Mouse (Mus musculus): ENCODE results near the gene Gcsh.

Gcsh gene

DNA sequence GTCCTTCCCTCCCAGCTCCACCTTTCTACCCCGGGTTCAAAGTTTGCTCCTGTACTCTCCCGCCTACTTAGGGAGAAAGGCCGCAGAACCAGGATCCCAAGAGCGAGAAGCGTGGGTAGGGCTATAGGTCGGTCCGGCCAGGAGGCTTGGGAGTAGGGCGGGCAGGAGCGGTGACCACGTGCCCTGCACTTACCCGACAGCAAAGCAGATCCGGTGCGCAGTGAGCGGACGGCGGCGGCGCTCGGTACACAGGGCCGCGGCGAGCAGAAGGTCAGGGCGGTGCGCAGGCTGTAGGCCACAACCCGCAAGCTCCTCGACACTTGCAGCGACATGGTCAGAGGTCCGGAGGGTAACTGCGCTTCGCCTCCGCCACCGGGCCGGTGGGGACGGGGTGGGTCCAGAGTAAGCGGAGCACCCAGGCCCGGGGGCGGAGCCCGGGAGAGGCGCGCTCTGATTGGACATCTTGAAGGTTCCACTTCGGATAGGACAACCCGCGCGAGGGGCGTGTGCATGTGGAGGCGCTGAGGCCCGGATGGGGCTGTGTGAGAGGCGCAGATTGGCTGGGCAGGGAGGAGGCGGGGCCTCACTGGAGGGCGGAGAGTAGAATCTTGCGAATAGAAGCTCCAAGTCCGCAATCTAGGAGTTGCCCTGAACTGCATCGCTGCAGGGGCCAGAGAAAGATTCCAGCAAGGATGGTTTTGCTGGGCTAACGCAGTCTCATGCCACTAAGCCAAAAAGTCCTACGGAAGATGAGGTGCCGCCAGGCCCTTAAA lies at the start of gene Gcsh:
TSS of gene Gcsh (minus strand) at position 443 of the 773 bp plus-strand sequence.
- DNase-seq (ENCODE audit: low spot score in 2 of 2) = peak; percentile 97 to 98

DNA sequence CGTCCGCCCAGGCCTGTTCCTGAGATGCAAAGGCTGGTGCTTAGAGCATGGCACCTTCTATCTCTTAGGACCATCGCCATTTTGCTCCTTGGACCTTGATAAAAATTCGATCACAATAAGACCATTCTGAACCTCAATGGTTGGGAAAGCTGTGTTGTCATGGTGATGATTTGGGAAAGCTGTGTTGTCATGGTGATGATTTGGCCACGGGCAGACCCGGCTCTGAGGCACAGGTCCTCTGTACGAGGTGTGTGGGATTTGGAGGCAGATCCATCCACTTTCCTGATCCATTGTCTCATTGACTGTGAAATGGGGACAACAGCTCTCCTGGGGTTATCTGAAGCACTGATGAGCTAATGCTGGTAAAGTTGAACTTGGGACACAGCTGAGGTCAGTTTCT lies 46.5 kb upstream of the Gcsh start:
- peak in 1 of 2 experiments; percentile 4 for DNase-seq (ENCODE audit: low spot score in 2 of 2)

DNA sequence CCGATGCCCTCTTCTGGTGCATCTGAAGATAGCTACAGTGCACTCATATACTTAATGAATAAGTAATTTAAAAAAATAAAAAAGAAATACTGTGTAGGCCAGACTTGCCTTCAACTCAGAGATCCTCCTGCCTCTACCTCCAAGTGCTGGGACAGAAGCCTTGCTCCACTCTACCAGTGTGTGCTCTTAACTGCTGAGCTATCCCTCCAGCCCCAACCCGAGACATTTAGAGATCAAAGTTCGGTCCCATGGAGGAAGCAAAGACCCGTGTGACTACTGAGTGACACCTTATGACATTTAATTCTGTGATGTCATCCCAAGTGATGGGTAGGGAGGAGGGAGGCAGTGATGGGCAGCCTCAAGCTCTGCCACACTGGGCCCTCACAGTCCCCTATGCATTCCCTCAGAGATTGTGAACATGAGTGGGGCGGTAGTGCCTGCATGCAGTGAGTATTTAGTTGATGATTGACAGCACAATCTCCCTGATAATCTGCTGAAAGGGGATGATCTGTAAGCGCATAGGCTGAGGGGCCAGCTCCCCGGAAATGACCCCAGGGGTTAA lies 44.1 kb upstream of the Gcsh start:
- DNase-seq (ENCODE audit: low spot score in 2 of 2) = no peak

DNA sequence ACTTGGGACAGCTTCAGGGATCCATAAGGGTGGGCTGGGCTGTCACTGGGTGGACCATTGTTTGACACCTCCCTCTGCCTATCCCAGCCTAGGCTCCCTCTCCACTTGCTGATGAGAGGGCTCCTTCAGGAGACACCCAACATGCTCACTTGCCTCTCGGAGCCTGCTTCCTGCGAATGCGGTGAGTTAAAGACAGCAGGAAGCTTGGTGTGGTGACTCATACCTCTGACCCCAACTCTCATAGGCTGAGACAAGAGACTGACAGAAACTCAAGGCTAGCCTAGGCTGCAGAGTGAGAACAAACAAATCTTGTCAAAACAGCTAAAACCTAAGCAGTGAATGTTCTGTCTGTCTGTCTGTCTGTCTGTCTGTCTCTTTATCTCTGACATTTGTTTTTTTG lies 40.1 kb upstream of the Gcsh start:
- no peak for DNase-seq (ENCODE audit: low spot score in 2 of 2)

DNA sequence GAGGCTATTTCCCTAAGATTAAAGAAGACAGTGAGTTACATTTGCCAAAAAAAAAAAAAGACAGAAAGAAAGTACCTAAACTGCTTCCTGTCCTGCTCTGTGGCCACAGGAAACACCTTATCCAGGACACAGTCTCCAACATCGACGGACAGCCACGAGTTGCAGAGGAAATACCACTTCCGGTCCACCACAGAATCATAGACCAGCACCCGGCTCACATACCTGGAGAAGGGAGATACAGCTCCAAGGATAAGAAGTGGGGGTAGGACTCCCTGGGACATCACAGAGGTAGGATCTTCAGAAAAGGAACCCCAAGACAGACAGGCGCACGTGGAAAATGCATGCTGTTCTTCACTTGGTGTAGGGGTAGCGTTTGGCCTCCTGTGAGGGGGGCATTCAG lies 39.3 kb upstream of the Gcsh start:
- no peak for DNase-seq (ENCODE audit: low spot score in 2 of 2)

DNA sequence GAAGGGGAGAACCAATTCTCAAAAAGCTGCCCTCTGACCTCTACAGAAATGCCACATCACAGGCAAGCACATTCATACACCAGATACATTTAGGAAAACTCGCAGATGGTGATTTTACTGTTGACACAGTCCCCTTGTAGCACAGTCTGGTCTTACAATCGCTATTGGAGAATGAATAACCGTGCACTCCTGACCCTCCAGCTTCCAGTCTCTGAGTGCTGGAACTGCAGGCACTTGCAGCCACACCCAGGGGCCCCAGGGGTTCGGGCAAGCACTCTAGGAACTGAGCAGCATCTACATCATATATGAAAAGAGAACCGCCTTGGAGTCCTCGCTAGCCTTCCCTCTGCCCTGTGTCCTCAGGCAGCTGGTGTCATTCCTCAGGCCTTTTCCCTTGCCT lies 38.1 kb upstream of the Gcsh start:
- no peak for DNase-seq (ENCODE audit: low spot score in 2 of 2)

DNA sequence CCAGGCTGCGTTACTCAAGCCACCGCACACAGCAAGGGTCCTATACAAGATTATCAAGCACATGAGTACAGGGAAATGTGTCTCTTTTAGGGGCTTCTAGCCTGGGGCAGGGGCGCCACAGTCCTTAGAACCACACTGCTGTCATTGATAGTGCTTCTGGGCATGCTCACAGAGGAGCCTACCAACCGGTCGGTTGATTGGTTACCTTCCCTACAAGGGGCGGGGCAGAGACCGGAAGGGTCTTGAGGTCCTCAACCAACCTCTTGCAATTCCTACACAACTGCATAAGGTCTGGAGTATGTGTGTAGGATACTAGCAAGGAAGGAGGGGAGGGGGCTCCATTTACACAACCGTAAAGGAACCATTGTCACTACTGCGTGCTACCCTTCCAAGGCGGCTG lies 35.3 kb upstream of the Gcsh start:
- DNase-seq (ENCODE audit: low spot score in 2 of 2) = no peak

DNA sequence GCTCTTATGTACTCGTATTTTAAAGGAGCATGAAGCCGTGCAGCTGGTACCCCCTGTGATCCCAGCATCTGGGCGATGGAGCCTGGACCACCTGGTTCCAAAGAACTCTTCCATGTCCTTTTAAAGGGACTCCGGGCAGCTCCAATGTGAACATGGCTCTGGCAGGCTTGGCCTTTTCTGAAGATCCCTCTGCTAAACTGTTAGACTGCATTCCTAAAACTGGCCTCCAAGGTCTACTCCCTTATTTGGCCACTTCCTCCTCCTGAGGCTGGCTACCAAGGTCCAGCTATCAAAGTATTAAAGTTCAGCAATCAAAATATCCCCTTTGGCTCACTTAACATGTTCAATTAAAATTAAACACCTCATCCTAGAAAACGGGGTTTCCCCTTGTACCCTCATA lies 34.3 kb upstream of the Gcsh start:
- no peak for DNase-seq (ENCODE audit: low spot score in 2 of 2)

DNA sequence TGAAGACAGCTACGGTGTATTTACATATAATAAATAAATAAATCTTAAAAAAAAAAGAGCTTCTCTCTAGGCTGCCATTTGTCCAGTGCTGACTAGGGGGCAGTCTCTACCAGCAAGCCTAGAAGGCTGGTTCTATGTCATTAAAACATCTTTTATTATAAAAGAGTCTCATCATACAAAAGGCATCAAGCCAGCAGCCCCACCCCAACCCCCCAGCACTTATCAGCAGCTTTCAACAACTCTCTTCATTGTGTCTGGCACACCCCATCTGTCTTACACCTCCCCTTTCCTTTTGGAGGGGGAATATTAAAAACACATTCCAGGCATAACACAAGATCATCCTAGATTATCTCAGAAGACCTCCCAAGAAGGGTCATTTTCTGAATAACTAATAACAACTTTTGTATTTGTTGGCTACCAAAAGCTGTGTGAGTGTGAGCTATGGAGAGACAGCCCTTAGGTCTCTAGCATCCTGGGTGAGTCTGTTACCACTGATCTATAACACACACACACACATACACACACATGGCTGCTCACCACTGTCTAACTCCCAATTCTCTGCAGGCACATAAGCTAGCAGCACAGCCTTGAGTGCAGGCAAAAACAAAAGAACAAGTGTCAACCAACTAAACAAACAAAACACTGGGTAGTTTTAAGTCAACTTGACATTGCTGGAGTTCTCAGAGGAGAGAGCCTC lies 29.1 kb upstream of the Gcsh start:
- DNase-seq (ENCODE audit: low spot score in 2 of 2) = no peak

DNA sequence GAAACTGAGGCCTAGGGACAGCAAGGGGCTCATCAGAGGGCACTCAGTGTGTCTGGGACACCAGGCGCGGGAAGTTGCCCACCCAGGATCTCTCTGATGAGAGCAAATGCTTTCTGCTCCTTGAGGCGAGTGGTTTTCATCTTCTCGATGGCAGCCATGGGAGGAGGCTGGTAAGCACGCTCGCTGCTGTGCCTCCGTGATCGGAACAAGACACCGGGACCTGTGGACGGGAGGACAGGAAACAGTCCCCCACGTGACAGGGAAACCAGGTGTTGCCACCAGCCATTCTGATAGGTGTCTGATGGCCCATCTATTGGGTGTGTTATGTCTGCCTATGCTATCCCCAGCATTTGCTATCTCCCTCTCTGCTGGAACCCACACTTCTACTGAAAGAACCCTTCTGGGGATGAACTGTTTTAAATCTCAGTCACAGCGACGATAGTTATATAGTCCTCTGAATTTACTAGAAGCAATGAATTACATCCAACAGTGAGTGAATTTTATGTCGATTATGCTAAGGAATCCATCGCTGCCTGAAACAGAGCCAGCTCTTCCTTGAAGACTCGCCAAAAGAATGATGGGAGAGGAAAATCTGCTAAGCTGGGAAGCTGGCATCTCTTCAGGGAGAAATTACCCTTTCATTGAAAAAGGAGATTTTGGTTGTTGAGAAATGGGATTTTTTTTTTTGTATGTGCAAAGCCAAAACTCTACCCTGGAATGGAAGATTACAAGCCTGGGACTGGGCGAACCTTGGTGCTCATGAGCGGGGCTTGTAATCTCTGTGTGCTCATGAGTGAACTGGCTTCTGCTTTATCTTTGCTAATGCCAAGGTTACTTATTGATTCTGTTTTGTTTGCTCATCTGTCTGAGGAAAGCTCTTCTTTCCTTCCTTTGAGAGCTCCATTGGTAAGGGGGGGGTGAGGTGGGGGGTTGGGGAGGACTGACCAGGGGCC lies 26.3 kb upstream of the Gcsh start:
- DNase-seq (ENCODE audit: low spot score in 2 of 2) = peak; percentile 43 to 70

DNA sequence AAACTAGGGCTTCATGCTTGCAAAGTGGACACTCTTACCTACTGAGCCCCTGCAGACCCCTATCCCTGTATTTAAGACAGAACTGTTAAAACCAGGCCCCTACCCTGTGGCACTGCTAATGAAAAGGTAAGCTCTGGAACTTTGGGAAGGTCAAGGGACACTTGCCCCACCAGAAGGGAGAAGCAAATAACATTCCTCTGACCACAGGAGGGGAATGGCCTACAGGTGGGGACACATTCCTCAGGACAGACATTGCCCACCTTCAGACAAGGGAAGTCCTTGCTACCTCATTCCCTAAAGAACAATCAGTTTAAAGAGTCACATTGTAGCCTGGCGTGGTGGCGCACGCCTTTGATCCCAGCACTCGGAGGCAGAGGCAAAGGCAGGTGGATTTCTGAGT lies 24.6 kb upstream of the Gcsh start:
- DNase-seq (ENCODE audit: low spot score in 2 of 2) = no peak

DNA sequence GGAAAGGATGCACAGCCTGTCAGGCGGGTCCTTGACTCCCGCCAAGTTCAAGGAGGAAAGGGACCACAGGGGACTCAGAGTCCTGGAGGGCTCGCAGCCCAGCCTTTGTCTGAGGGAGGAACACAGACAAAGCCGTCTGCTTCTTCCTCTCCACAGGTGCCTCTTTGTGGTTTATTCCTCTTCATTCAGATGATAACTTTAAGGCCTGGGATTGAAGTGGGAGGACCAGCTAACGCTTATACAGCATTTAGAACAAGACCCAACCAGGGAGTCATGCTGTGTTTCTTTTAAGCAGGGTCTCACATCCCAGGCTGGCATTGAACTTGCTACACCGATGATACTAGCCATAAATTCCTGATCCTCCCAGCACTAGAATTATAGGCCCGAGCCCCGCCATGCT lies 23.7 kb upstream of the Gcsh start:
- no peak for DNase-seq (ENCODE audit: low spot score in 2 of 2)

DNA sequence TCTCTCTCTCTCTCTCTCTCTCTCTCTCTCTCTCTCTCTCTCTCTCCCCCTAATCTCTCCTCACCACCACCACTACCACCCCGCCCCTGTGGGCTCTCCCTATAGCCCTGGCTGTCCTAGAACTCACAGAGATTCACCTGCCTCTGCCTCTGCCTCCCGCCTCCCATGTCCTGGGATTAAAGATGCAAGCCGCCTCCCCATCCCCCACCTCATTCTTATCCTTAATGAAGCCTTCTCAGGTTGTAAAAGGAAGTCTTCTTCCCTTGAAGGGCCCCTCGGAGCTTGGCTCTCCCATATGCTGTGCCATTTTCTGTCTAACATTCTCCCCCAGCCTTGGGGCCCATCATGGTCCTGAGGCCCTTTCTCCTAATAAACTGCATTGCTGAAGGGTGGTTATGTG lies 22.3 kb upstream of the Gcsh start:
- no peak for DNase-seq (ENCODE audit: low spot score in 2 of 2)

DNA sequence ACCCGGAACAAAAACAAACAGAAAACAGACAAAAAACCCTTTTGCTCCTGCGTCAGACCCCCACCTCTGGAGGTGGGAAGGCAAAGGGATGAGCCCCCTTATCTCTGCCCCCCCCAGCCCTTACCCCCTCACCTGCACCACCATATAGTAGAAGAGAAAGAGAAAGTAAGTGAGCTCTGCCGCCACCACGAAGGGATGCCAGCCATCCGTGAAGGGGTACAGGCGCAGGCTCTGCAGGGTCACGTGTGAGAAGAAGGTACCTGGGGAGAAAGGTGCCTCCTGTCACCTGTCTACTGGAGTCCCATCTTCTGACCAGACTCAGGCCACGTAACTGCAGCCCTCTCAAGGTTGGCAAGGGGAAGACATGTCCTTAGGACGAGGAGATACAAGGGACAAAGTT lies 18.0 kb upstream of the Gcsh start:
- no peak for DNase-seq (ENCODE audit: low spot score in 2 of 2)

DNA sequence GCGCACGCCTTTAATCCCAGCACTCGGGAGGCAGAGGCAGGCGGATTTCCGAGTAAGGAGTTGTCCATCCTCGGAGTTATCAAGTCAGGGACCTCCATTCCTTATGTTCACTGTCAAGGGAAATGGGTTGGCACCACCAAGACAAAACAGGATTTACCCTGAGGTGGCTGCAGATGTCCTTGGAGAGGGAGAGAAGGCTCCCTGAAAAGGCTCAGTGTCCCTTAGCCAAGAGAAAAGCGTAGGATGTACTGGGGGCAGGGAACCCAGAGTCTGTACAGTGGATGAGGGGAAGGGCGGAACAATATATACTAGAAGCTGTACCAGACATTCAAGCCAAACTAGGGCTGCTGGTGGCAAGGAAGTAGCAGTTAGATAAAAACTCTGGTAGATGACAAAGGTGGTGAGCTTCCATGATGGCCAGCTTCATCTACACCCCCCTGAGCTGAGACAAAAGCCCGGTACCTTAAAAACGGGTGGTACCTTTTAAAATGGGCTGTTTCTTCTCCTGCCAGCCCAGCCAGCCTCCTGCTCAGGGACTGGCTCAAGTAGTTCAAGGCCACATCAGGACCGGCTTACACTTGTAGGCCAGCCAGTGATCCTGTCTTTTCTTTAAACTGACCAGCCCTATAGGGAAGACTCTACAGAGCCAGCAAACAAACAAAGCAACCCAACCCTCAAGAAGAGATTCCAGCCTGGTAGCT lies 829 bp upstream of the Gcsh start:
- no peak for DNase-seq (ENCODE audit: low spot score in 2 of 2)

DNA sequence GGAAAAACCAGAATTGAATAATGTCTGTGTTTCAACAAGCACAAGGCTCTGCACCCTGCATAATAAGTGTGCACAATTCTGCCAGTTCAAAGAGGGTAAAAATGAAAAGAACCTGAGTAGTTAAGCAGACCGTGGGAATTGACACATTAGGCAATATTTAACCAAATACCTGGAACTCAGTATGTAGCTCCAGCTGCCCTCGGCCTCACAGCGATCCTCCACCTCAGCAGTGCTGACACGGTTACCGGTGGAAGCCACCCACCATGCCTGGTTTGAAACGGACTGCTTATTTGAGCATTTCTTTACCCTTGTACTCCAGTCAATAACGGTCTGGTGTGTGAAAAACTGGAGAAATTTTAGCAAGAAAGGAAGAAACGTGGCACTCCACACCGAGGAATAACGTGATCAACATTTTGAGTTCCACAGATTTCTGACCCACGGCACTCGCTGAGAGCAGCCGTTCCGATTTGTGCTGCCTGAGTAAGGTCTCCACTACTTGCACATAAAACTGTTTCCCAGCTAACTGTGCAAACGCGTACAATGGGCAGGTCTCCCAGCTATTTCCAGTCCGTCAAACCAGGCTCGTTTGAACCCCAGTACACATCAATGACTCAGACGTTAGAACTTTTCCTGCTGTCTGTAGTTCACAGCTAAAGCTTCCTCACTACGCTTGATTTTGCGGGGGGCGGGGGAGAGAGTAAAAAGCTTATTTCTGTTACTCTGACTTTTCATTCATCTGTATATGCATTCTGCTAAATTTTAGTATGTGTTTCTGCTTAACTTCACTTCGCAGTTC lies 963 bp downstream of the Gcsh start:
- DNase-seq (ENCODE audit: low spot score in 2 of 2) = no peak

DNA sequence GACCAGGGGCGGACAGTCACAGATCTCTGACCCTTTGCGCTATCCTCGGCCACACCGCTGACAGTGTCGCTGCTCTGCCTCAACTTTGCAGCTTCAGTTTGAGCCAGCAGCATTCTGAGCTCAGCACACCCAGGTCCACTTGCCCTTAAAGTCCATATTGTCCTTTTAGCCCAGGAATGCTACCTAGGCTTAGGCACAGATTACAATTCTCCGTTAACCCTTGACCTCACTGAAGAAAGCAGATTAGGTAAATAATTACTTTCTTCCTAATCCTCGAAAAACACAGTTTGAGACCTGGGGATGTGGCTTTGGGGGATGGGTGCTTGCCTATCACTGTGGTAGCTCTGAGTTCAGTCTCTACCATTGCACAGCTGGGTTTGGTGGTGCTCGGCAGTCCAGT lies 2.1 kb downstream of the Gcsh start:
- DNase-seq (ENCODE audit: low spot score in 2 of 2) = no peak

DNA sequence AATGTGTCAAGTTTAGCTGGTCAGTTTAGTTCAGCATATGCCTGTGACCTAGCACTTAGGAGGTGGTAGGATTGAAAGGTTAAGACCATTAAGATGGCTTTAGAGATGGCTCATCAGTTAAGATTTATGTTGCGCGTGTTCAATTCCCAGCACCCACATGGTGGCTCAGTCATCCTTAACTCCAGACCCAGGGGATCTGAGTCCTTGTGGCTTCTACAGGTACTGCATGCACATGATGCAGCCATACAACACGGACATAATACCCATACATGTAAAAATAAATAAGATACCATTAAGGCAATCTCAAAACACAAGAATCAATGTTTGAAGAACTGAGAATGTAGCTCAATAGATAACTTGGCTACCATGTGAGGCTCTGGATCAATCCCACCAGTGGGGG lies 3.5 kb downstream of the Gcsh start:
- DNase-seq (ENCODE audit: low spot score in 2 of 2) = no peak

DNA sequence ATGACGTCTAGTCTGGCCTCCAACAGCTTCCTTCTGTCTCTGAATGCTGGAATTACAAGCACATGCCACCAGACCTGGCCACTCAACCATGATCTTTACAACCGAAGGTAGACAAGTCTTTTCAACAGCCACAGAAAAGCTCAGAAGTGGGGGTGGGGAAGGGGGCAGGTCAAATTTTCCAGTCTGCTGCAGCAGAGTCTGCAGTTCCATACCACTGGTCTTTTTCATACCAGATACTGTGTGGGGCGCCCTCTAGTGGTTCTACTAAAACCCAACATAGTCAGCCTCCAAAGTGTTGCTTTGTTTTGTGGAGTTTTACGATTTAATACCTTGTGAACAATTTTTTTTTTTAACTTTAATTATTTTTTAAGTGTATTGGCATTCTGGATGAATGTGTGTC lies 13.2 kb downstream of the Gcsh start:
- DNase-seq (ENCODE audit: low spot score in 2 of 2) = peak; percentile 31 to 67

DNA sequence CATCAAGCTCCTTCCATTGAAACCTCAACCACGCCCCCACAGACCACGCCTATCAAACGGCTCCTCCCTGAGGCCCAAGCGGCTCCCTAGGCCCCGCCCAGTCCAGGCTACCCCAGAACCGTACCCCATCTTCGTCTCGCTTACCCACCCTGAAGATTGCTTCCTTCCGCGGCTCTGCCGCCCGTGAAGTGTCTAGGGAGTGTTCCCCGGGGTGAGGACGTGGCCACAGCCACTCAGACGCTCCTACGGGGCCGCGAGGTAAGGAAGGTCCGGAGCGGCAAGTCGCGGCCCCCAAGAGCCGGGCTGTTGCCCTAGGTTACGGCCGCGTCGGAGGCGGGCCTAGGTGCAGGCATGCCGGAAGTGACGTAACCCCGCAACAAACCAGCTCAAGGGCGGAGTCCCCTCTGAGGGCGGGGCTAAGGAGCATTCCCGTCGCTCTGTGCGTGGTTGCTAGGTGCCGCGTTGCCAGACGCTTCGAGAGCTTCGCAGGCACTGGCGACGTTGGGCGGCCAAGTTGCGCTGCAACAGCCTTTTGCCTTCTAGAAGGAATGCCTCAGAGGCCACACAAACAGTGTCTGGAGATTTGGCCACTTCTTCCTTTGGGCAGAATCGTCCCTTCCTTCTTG lies 14.6 kb downstream of the Gcsh start, which contains the start of gene 1700030J22Rik:
TSS of gene 1700030J22Rik (minus strand) at position 329 of the 626 bp plus-strand sequence.
- peak; percentile 98 to 99 for DNase-seq (ENCODE audit: low spot score in 2 of 2)
